Mouse (Mus musculus) hindbrain, embryonic 13.5 days (tissue): ENCODE data around the gene Usp3. TPM values are rescaled to one million over a fixed set of nuclear protein-coding genes. Genes with fewer than 3 reads are reported as not detected.

Experiments used
- ATAC-seq: fragments of 200-750 bp; cut with Nextera tagmentation; 2 replicates; pipeline ENCODE4 v1.8.0; 2017; ENCODE audit warnings: moderate TSS enrichment; ENCODE audit not compliant: low FRiP score
- H3K27ac ChIP-seq: fragments of 300-500 bp; sonication (generic); 2 replicates; pipeline ENCODE4 v1.5.1; 2015; ENCODE audit warnings: inconsistent platforms, mild to moderate bottlenecking, moderate library complexity
- H3K27me3 ChIP-seq: fragments of 300-500 bp; sonication (generic); 2 replicates; pipeline ENCODE4 v1.6.1; 2015; ENCODE audit warnings: mild to moderate bottlenecking, inconsistent platforms
- H3K36me3 ChIP-seq: fragments of 300-500 bp; sonication (generic); 2 replicates; pipeline ENCODE4 v1.6.1; 2015; ENCODE audit warnings: mild to moderate bottlenecking, inconsistent platforms
- H3K4me1 ChIP-seq: fragments of 300-500 bp; sonication (generic); replicated peaks from 2 replicates; pipeline ENCODE4 v1.6.1; 2015; ENCODE audit warnings: inconsistent platforms
- H3K4me2 ChIP-seq: fragments of 300-500 bp; sonication (generic); 2 replicates; pipeline ENCODE4 v1.6.1; 2015; ENCODE audit warnings: inconsistent platforms, mild to moderate bottlenecking, moderate library complexity
- H3K4me3 ChIP-seq: fragments of 300-500 bp; sonication (generic); 2 replicates; pipeline ENCODE4 v1.5.1; 2015; ENCODE audit warnings: mild to moderate bottlenecking, inconsistent platforms
- H3K9ac ChIP-seq: fragments of 300-500 bp; sonication (generic); 2 replicates; pipeline ENCODE4 v1.6.1; 2015; ENCODE audit warnings: mild to moderate bottlenecking, inconsistent platforms
- H3K9me3 ChIP-seq: fragments of 300-500 bp; sonication (generic); 2 replicates; pipeline ENCODE4 v1.6.1; 2016; ENCODE audit warnings: inconsistent platforms
- WGBS: fragments of 180-500 bp; shearing (Covaris S2); methylation state at CpG from one replicate; pipeline ENCODE4 v1.1.7; 2015; 5-methylcytosine and 5-hydroxymethylcytosine counted together
- polyA plus RNA-seq: library from polyadenylated mRNA; unstranded; fragments of >200 nt; fragmentation: Nextera tagmentation; extraction: Ambion mirVana; gene quantifications from 2 replicates; pipeline ENCODE4 v1.2.1, GENCODE M21; 2015

The Usp3 gene
- polyA plus RNA-seq, 1 experiment from 2014 or later, result 89.8 TPM

DNA sequence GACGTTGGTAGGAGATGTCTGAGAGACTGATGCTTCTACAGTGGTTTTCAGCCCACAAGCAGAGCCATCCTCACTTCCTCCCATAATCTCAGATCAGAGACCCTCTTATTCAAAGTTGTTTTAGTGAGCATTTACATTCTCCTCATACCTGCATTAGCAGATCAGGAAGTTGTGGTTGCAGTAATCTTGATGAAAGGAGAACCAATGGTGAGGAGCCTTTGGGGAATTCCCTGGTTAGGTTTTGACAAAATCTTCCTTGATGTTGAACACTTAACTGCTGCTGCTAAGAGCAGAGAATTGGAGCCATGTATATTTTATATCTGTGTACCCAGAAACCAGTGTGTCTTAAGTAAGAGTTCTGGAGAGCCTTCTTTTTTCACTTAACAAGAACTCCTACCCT lies 100.6 kb downstream of the Usp3 start:
- no peak overlapping the region for H3K9ac ChIP-seq
- H3K4me2 ChIP-seq, result no peak overlapping the region
- ATAC-seq, result no peak
- H3K4me1 ChIP-seq, result no peaks in the 10 kb centered on the region
- no peaks in the 10 kb centered on the region for H3K27me3 ChIP-seq
- H3K27ac ChIP-seq, result no peak overlapping the region
- no peak overlapping the region for H3K4me3 ChIP-seq
- no peaks in the 10 kb centered on the region for H3K9me3 ChIP-seq
- WGBS, result 93% methylated on average over 1 of the region's 1 CpGs
- peaks cover 93% of the 10 kb centered on the region for H3K36me3 ChIP-seq

GRCm38 (mm10) chr9:66488786-66489185 lies 104.2 kb downstream of the Usp3 start:
- no peak overlapping the region for H3K4me3 ChIP-seq
- no peak overlapping the region for H3K27ac ChIP-seq
- H3K9me3 ChIP-seq, result no peaks in the 10 kb centered on the region
- peaks cover 93% of the 10 kb centered on the region for H3K36me3 ChIP-seq
- no peak overlapping the region for H3K9ac ChIP-seq
- H3K4me2 ChIP-seq, result no peak overlapping the region
- H3K27me3 ChIP-seq, result no peaks in the 10 kb centered on the region
- H3K4me1 ChIP-seq, result no peaks in the 10 kb centered on the region
- ATAC-seq, result no peak

DNA sequence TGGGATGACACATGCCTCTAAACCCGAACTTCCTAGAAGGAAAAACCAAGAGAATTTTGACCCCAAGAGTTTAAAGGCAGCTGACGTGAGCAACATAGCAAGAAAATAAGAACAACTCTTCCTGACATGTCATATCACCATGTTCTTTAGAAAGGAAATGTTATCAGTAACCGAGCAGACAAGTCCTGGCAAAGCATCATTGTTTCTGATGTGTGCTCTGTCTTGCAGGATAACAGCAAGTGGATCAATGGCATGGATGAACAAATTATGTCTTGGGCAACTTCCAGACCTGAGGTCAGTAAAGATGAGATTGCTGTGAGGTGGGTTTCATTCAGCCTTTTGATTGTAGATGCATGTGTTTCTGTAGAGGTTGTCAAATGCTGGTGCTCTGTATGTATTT lies 109.5 kb downstream of the Usp3 start:
- Histone ChIP-seq H3K4me1 (no peaks in the 10 kb centered on the region), H3K9ac (no peak overlapping the region), H3K4me2 (no peak overlapping the region), H3K9me3 (no peaks in the 10 kb centered on the region), H3K4me3 (no peak overlapping the region), H3K36me3 (peaks cover 73% of the 10 kb centered on the region), H3K27me3 (no peaks in the 10 kb centered on the region), H3K27ac (no peak overlapping the region)
- WGBS, result 90% methylated on average over 3 of the region's 3 CpGs
- ATAC-seq, result no peak

- H3K4me1 ChIP-seq, result no peaks in the 10 kb centered on the region
- WGBS, result 89% methylated on average over 2 of the region's 2 CpGs
- H3K9me3 ChIP-seq, result no peaks in the 10 kb centered on the region
- no peak overlapping the region for H3K4me2 ChIP-seq
- no peak overlapping the region for H3K4me3 ChIP-seq
- H3K36me3 ChIP-seq, result peaks cover 62% of the 10 kb centered on the region
- no peak overlapping the region for H3K9ac ChIP-seq
- H3K27ac ChIP-seq, result no peak overlapping the region
- no peak for ATAC-seq
- H3K27me3 ChIP-seq, result no peaks in the 10 kb centered on the region
These were observed 115.2 kb downstream of the Usp3 start for GRCm38 (mm10) chr9:66477785-66478184.

DNA sequence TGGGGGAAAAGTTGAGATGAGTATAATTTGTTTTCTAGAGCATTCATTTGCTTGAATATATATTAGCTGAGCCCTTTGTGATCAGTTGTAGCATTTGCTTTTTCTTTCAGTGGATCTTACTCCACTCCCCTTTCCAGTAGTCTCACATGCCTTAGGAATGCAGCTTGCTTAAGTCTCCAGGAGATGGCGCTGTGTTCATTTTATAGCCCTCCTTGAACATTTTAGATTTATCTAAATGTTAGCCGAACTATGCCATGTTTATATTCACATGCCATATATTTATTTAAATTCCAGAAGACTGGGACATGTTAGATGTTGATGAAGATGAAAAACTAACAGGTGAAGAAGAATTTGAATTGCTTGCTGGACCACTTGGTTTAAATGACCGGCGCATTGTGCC lies 127.9 kb downstream of the Usp3 start:
- no peaks in the 10 kb centered on the region for H3K9me3 ChIP-seq
- peaks cover 52% of the 10 kb centered on the region for H3K36me3 ChIP-seq
- H3K27ac ChIP-seq, result no peak overlapping the region
- 61% methylated on average over 4 of the region's 4 CpGs for WGBS
- no peak overlapping the region for H3K9ac ChIP-seq
- H3K4me1 ChIP-seq, result no peaks in the 10 kb centered on the region
- H3K27me3 ChIP-seq, result no peaks in the 10 kb centered on the region
- H3K4me3 ChIP-seq, result no peak overlapping the region
- no peak for ATAC-seq
- no peak overlapping the region for H3K4me2 ChIP-seq

Other genes starting within 250 kb of the Usp3 start
- gene Herc1, start 242.7 kb downstream of the Usp3 start, polyA plus RNA-seq, result 47.8 and 48.9 TPM in 2 replicates
- gene Fbxl22, start 78.5 kb downstream of the Usp3 start, polyA plus RNA-seq, result 2.0 and 2.2 TPM in 2 replicates
- gene Car12, start 120.5 kb upstream of the Usp3 start, polyA plus RNA-seq, result 3.3 and 6.4 TPM in 2 replicates
- gene Aph1b, start 202.3 kb upstream of the Usp3 start, polyA plus RNA-seq, result 22.5 and 23.2 TPM in 2 replicates
- 0.40 and 0.67 TPM in 2 replicates for gene Gm10647, start 203.9 kb upstream of the Usp3 start, polyA plus RNA-seq
- 4.0 and 5.4 TPM in 2 replicates for gene Aph1c, start 241.6 kb upstream of the Usp3 start, polyA plus RNA-seq